Mouse (Mus musculus): Measurements from ENCODE around the gene Prune1.
"Not testable (repeated sequence)": the region's sequence is repeated elsewhere in the genome, so short reads cannot be mapped to it uniquely, and the experiment has no call there.

Prune1 gene

GRCm38 (mm10) chr3:95213609-95213975 is 68.3 kb downstream of the Prune1 start:
- DNase-seq (ENCODE audit: low spot score in 2 of 2): no peak

- not testable (repeated sequence) for DNase-seq (ENCODE audit: low spot score in 2 of 2)
Observed at GRCm38 (mm10) chr3:95212889-95213608, 68.8 kb downstream of the Prune1 start.

- DNase-seq (ENCODE audit: low spot score in 2 of 2): no peak
Observed at GRCm38 (mm10) chr3:95210585-95210984, 71.3 kb downstream of the Prune1 start.

- DNase-seq (ENCODE audit: low spot score in 2 of 2): no peak
Observed at GRCm38 (mm10) chr3:95208286-95208685, 73.6 kb downstream of the Prune1 start.

GRCm38 (mm10) chr3:95203880-95204279 is 78.0 kb downstream of the Prune1 start:
- peak; percentile 24 to 45 for DNase-seq (ENCODE audit: low spot score in 2 of 2)
